Mouse (Mus musculus): ENCODE measurements around the gene Bst2. TPM values are rescaled to one million over a fixed set of nuclear protein-coding genes. Genes with fewer than 3 reads are reported as not detected.

Gene Bst2
- 71.8 TPM for polyA plus RNA-seq (2017; shearing (Covaris generic))

GRCm38 (mm10) chr8:71537028-71537867 is at the start of gene Bst2:
Bst2 (minus strand) TSS chr8:71537456.

GRCm38 (mm10) chr8:71568387-71568937 is 31.2 kb upstream of the Bst2 start, which contains the start of gene Slc27a1:
Slc27a1 (plus strand) TSS chr8:71568882.

GRCm38 (mm10) chr8:71566501-71566900 is 29.2 kb upstream of the Bst2 start, which contains the start of gene Nxnl1:
Nxnl1 (minus strand) TSS chr8:71566601.

DNA sequence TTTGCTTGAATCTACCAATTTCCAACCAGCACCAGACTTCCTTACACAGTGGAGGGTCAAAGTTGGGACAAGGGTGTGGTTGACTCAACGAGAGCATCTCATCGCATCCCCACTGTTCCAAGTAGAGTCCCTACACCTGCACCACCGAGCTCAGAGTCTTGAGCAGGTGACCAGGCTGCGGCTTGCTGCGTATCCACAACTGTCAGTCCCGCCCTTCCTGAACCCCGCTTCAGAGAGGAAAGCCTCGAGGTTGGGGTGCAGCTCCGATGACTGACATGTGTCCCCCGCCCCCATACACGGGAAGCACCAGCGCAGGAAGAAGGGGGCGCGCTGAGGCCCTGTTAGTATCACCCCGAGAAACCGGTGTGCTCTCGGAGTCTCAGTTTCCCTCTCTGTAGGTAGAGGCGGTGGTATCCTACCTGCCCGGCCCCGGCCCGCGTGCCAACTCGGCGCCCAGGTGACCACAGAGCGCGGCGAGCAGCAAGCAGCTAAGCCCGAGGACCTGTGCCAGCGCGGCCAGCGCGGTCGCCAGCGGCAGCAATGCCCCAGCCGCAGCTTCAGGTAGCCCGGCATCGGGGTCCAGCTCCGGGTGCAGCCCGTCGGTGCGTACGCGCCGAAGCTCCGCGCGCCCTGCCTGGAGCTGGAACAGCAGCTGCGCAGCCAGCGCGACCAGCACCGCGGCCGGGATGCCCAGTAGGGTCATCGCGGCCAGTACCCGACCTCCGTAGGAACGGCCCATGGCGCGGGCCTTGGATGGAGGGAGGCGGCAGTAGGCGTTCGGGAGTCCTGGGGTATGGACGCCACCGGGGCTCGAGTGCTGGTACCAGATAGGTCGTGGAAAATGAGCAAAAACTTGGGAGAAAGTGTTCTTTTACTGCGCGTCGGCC is 21.1 kb upstream of the Bst2 start, which contains the start of gene Tmem221:
Gene Tmem221 (minus strand): TSS at position 801 of the 887 bp plus-strand sequence.

DNA sequence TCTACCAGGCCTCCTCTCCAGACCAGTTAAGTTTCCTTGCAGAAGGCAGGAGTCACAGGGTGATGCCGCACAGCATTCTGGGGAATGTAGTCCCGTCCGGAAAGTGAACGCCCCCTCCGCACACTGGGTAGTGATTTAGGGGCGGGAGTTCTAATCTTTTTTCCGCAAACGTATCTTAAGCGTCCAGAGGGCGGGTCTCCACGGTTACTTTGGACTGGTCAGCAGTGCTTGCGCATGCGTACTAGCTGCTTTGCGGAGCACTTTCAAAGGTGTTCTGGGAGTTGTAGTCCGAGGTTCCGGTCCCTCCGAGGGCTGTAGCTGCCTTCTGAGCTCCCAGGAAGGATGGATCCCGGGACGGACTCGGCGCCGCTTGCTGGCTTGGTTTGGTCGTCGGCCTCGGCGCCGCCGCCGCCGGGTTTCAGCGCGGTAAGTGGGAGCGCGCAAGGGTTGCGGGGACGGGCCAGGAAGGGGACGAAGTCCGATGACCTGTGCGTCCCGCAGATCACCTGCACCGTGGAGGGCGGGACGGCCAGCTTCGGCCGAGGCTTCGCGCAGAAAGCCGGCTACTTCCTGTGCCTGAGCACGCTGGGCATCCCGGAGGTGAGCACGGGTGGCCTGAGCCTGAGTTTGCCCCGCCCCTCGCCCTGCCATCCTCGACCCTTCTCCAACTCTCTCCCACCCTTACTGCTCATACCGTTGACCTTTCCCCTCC is 5.5 kb upstream of the Bst2 start, which contains the start of gene Mvb12a:
Gene Mvb12a (plus strand): TSS at position 291 of the 712 bp plus-strand sequence.

DNA sequence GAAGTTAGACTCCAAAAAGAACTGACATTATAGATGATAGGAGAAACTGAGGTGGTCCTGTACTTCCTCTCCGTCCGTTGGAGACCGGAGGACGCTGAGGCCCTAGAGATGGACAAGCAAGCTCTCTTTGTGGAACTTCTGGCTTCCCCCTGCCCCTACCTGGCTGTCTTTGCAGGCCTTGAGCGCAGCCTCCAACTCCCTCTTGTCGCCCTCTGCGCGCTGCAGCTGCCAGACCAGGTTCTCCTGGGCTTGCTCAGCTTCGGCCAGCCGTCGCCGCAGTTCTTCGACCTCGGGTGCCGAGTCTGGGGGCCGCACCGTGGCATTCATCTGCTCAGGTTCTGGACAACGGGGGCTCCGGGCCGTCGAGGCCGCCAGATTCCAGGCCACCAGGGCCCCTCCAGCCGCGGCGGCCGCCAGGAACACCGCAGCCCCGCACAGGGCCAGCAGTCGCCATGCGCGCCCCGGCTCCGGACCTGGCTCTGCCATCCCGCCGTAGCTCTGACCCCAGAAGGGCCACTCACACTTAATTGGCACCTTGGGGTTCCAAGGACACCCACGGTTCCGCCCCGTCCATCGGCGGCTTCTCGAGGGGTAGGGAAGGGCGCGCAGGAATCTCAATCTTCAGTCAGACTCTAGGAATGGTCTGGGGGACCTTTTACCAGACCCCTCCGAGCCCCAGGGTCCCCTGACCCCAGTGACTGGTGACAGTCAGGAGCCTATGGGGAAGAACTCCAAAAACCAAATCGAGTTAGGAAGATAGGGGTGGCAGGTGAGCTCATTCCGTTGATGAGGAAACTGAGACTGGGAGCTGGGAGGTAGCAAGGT is 11.8 kb downstream of the Bst2 start, which contains the start of gene Ccdc194:
Gene Ccdc194 (minus strand): TSS at position 486 of the 825 bp plus-strand sequence.

GRCm38 (mm10) chr8:71511644-71512043 is 25.6 kb downstream of the Bst2 start, which contains the start of gene Plvap:
Plvap (minus strand) TSS chr8:71511752.

GRCm38 (mm10) chr8:71487691-71488445 is 49.4 kb downstream of the Bst2 start, which contains the start of gene Gtpbp3:
Gtpbp3 (plus strand) TSS chr8:71488103.

GRCm38 (mm10) chr8:71485142-71486135 is 51.8 kb downstream of the Bst2 start, which contains the start of gene Ano8:
Ano8 (minus strand) TSS chr8:71485963.

Other genes starting within 250 kb of the Bst2 start
- 230 TPM for gene Use1, start 170.6 kb downstream of the Bst2 start, polyA plus RNA-seq (2017; shearing (Covaris generic))
- 22.9 TPM for gene Ocel1, start 166.2 kb downstream of the Bst2 start, polyA plus RNA-seq (2017; shearing (Covaris generic))
- 2.9 TPM for gene Nr2f6, start 155.5 kb downstream of the Bst2 start, polyA plus RNA-seq (2017; shearing (Covaris generic))
- gene Ushbp1, start 141.7 kb downstream of the Bst2 start, polyA plus RNA-seq (2017; shearing (Covaris generic)), result 0.24 TPM
- gene Babam1, start 140.6 kb downstream of the Bst2 start, polyA plus RNA-seq (2017; shearing (Covaris generic)), result 70.3 TPM
- gene Ankle1, start 131.4 kb downstream of the Bst2 start, polyA plus RNA-seq (2017; shearing (Covaris generic)), result 0.21 TPM
- gene Abhd8, start 73.8 kb downstream of the Bst2 start, polyA plus RNA-seq (2017; shearing (Covaris generic)), result 93.0 TPM
- gene Mrpl34, start 72.5 kb downstream of the Bst2 start, polyA plus RNA-seq (2017; shearing (Covaris generic)), result 41.6 TPM
- gene Dda1, start 68.3 kb downstream of the Bst2 start, polyA plus RNA-seq (2017; shearing (Covaris generic)), result 153 TPM
- gene Ano8, start 51.5 kb downstream of the Bst2 start, polyA plus RNA-seq (2017; shearing (Covaris generic)), result 14.2 TPM
- 5.4 TPM for gene Gtpbp3, start 49.4 kb downstream of the Bst2 start, polyA plus RNA-seq (2017; shearing (Covaris generic))
- gene Plvap, start 25.7 kb downstream of the Bst2 start, polyA plus RNA-seq (2017; shearing (Covaris generic)), result not detected
- not detected for gene Ccdc194, start 11.7 kb downstream of the Bst2 start, polyA plus RNA-seq (2017; shearing (Covaris generic))
- gene Mvb12a, start 5.5 kb upstream of the Bst2 start, polyA plus RNA-seq (2017; shearing (Covaris generic)), result 44.2 TPM
- gene Tmem221, start 21.4 kb upstream of the Bst2 start, polyA plus RNA-seq (2017; shearing (Covaris generic)), result 1.5 TPM
- gene Nxnl1, start 29.1 kb upstream of the Bst2 start, polyA plus RNA-seq (2017; shearing (Covaris generic)), result 0.25 TPM
- 8.1 TPM for gene Slc27a1, start 31.4 kb upstream of the Bst2 start, polyA plus RNA-seq (2017; shearing (Covaris generic))
- gene Pgls, start 54.7 kb upstream of the Bst2 start, polyA plus RNA-seq (2017; shearing (Covaris generic)), result 79.0 TPM
- gene Fam129c, start 60.2 kb upstream of the Bst2 start, polyA plus RNA-seq (2017; shearing (Covaris generic)), result 2.7 TPM
- 49.3 TPM for gene Colgalt1, start 73.5 kb upstream of the Bst2 start, polyA plus RNA-seq (2017; shearing (Covaris generic))
- gene Unc13a, start 134.3 kb upstream of the Bst2 start, polyA plus RNA-seq (2017; shearing (Covaris generic)), result 0.44 TPM
- gene Jak3, start 138.8 kb upstream of the Bst2 start, polyA plus RNA-seq (2017; shearing (Covaris generic)), result 78.2 TPM
- gene Insl3, start 151.8 kb upstream of the Bst2 start, polyA plus RNA-seq (2017; shearing (Covaris generic)), result 28.9 TPM
- gene B3gnt3, start 164.3 kb upstream of the Bst2 start, polyA plus RNA-seq (2017; shearing (Covaris generic)), result 1.6 TPM
- 144 TPM for gene Fcho1, start 188.3 kb upstream of the Bst2 start, polyA plus RNA-seq (2017; shearing (Covaris generic))